Comparison of ENCODE assay signal across 15 mouse cellular contexts in genomic region chr13:31309083-31309621, GRCm38 (mm10).
DNase-seq lines count a peak whose midpoint lies in the region; ATAC-seq and TF ChIP-seq lines count a peak whose summit lies in the region.
"Had no signal": no experiment of that assay in that cellular context is flagged by ENCODE, and none has a peak within 500 bp of the region (broad histone marks: within the 10 kb centered on the region; RNA-seq: fewer than 3 reads in every experiment).

No protein-coding gene starts in this region.

- no peaks in the 10 kb centered on the region for H3K36me3 ChIP-seq in kidney, adult 2 months (ENCODE audit: control insufficient read depth, insufficient read depth, low read length)
- H3K36me3 ChIP-seq in intestine, embryonic 14.5 days (ENCODE audit: control insufficient read depth, insufficient read depth, low read length): no peaks in the 10 kb centered on the region
- H3K36me3 ChIP-seq: midbrain, embryonic 10.5 days had no signal

- no peak for TF ChIP-seq POLR2A in kidney, adult 2 months (IDR thresholded peaks at IDR 0.05; ENCODE audit: low read depth, low read length)

- no peak overlapping the region for H3K4me3 ChIP-seq in kidney, adult 2 months (ENCODE audit: insufficient read depth, low read depth, low read length)
- no peak overlapping the region for H3K4me3 ChIP-seq in intestine, embryonic 14.5 days (ENCODE audit: low read depth, low read length)
- H3K4me3 ChIP-seq: midbrain, embryonic 10.5 days; myocyte had no signal

- H3K27me3 ChIP-seq in kidney, adult 2 months (replicated peaks; ENCODE audit: control insufficient read depth, insufficient read depth, low read length): no peaks in the 10 kb centered on the region
- no peaks in the 10 kb centered on the region for H3K27me3 ChIP-seq in intestine, embryonic 14.5 days (replicated peaks; ENCODE audit: control insufficient read depth, insufficient read depth, low read length)
- H3K27me3 ChIP-seq: Patski had no signal

- DNase-seq in adrenal gland, postnatal 25 days: peak; percentile 26
- DNase-seq in adrenal gland, postnatal 14 days: no peak
- peak; percentile 33 for DNase-seq in kidney, postnatal 10 days
- no peak for DNase-seq in kidney, adult 2 months
- DNase-seq in intestine, embryonic 14.5 days (ENCODE audit: low spot score): no peak
- DNase-seq in lung, postnatal 10 days: peak; percentile 18
- no peak for DNase-seq in layer of hippocampus, adult 9-10 months (ENCODE audit: low spot score)
- DNase-seq in layer of hippocampus, adult 11-12 months (ENCODE audit: low spot score): no peak
- DNase-seq: cerebellum, adult 9-10 months; right cerebral cortex, postnatal 25 days; thymus, postnatal 4 days had no signal

- 0 out of 2 replicates have a peak, but pooled peaks have one; percentile 50 for ATAC-seq in intestine, embryonic 14.5 days (replicated peaks; ENCODE audit: low FRiP score, low TSS enrichment, low read depth)
- ATAC-seq: Patski had no signal

- TF ChIP-seq CTCF in kidney, adult 2 months (conservative IDR thresholded peaks at IDR 0.05; ENCODE audit: insufficient read depth, insufficient read length, low read depth, low read length): no peak

- H3K4me2 ChIP-seq in intestine, embryonic 14.5 days (ENCODE audit: low read length): no peak overlapping the region

- no peaks in the 10 kb centered on the region for H3K4me1 ChIP-seq in kidney, adult 2 months (ENCODE audit: control insufficient read depth, insufficient read depth, low read length)
- peaks cover 13% of the 10 kb centered on the region; the same call in 1 of the 2 replicates for H3K4me1 ChIP-seq in intestine, embryonic 14.5 days (replicated peaks; ENCODE audit: control insufficient read depth, insufficient read depth, low read length)
- H3K4me1 ChIP-seq: midbrain, embryonic 10.5 days had no signal

- H3K9ac ChIP-seq in intestine, embryonic 14.5 days (ENCODE audit: low read length): no peak overlapping the region
- H3K9ac ChIP-seq: liver, embryonic 14.5 days had no signal

- H3K9me3 ChIP-seq in intestine, embryonic 14.5 days (ENCODE audit: control insufficient read depth, low read length): no peaks in the 10 kb centered on the region
- H3K9me3 ChIP-seq: midbrain, embryonic 10.5 days had no signal

- whole genome bisulfite sequencing in kidney, adult 2 months: 44% methylated on average over 6 of the region's 6 CpGs
- WGBS in intestine, embryonic 14.5 days: 32% methylated on average over 6 of the region's 6 CpGs

- no peak overlapping the region for H3K27ac ChIP-seq in kidney, adult 2 months (ENCODE audit: insufficient read depth, low read depth, low read length)
- no peak overlapping the region for H3K27ac ChIP-seq in intestine, embryonic 14.5 days (ENCODE audit: low read depth)
- H3K27ac ChIP-seq: liver, embryonic 14.5 days; midbrain, embryonic 10.5 days had no signal

Comparison
In these comparisons a context has a peak if more than half of its experiments do, and no peak if none do; other contexts are left out.
1. DNase-seq: peak in adrenal gland, postnatal 25 days (single experiment), kidney, postnatal 10 days (single experiment) and lung, postnatal 10 days (single experiment); none in adrenal gland, postnatal 14 days (single experiment), kidney, adult 2 months (single experiment), intestine, embryonic 14.5 days (single experiment), layer of hippocampus, adult 9-10 months (single experiment) and layer of hippocampus, adult 11-12 months (single experiment).